Mouse (Mus musculus) bone marrow macrophage, adult 2 months (primary cell): ENCODE results near the gene H6pd.

ENCODE experiments used
- CTCF ChIP-seq: IDR thresholded peaks from 2 replicates; pipeline ENCODE4 v1.5.1; 2012; ENCODE audit warnings: low read depth, mild to moderate bottlenecking, low read length, moderate library complexity
- POLR2A ChIP-seq: IDR thresholded peaks from 2 replicates; pipeline ENCODE4 v1.6.1; 2012; ENCODE audit warnings: mild to moderate bottlenecking, low read depth, low read length, borderline replicate concordance

DNA sequence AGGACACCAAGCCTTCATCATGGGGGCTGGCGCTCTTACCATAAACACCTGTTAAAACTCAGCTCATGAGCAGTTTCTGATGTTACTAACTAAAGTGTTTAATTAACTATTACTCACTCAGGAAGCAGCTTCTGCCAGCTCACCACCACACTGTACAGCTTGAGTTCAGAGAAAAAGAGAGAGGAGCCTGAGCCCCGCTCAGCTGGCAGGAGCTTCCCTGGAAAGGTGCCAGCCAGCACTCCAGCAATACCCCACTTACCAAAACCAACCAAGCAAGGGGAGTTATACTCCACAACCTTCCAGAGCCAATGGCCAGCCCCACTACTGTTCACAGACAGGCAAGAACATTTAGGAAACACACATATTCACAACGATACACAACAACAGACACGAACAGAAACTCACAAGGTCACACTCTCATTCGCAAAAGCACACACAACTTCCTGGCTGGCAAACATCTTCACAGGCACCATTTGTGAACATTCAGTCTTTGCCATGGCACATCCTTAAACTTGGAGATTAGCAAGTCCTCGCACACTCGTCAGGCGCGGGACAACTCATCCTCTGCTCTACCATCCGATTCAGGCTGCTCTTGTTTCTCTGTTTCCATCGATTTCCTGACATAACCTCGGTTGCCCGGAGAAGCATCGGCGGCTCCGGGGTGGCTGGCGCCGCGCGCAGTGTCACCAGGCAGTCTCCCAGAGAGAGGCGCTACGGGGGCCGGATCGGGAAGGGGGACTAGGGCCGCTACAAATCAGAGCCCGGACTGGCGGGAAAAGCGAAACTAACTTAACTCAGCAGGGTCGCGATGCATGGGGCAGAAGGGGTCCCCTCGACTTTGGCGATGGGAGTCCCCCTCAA, 55.0 kb downstream of the H6pd start:
- TF ChIP-seq CTCF: no peak
- TF ChIP-seq POLR2A: no peak
